Mouse (Mus musculus): Measurements from ENCODE around the gene Acap2.

DNA sequence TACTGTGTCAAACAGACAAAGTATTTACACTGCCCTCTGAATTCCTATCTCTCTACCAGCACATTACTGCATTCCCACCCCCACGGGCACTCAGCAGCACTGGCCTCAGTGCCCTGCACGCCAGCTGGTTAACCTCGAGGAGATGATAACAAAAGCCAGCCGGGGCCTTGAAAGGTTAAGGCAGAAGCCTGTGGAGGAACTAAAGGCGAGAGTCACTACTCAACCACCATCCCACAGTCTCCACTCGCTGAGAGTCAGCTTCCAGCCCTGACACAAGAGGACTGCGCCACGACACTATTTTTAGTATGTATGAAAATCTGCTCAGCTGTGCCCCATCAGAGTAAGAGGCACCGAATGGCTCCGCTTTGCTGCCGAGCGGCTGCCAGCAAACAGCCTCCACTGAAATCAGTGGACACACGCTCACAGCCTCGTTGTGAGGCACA lies 154.8 kb downstream of the Acap2 start:
- TF ChIP-seq GATA1 (IDR thresholded peaks at IDR 0.05; ENCODE audit: borderline replicate concordance, low read length) (0 out of 3 replicates have a peak, but pooled peaks have one; percentile 17), FLI1 (IDR thresholded peaks at IDR 0.05; ENCODE audit: low read length) (no peak)

All from megakaryocyte, embryonic 14.5 days (primary cell).